9 mouse cellular contexts compared by ENCODE assay signal in genomic region chr3:127071471-127071870, GRCm38 (mm10).
DNase-seq lines count a peak whose midpoint lies in the region; ATAC-seq lines count a peak whose summit lies in the region.
"Had no signal": no experiment of that assay in that cellular context is flagged by ENCODE, and none has a peak within 500 bp of the region (broad histone marks: within the 10 kb centered on the region; RNA-seq: fewer than 3 reads in every experiment).

No protein-coding gene starts in this region.

- WGBS in lung, embryonic 16.5 days = 39% methylated on average over 1 of the region's 1 CpGs
- WGBS in intestine, embryonic 16.5 days = 70% methylated on average over 1 of the region's 1 CpGs
- 72% methylated on average over 1 of the region's 1 CpGs for WGBS in hindbrain, embryonic 13.5 days

- H3K4me2 ChIP-seq in lung, embryonic 16.5 days (ENCODE audit: low read depth, low read length) = no peak overlapping the region
- H3K4me2 ChIP-seq in intestine, embryonic 16.5 days (ENCODE audit: low read depth, low read length) = no peak overlapping the region
- no peak overlapping the region for H3K4me2 ChIP-seq in hindbrain, embryonic 13.5 days
- H3K4me2 ChIP-seq: liver, embryonic 13.5 days had no signal

- no peaks in the 10 kb centered on the region for H3K4me1 ChIP-seq in lung, embryonic 16.5 days (replicated peaks; ENCODE audit: control insufficient read depth, insufficient read depth, low read length)
- H3K4me1 ChIP-seq in intestine, embryonic 16.5 days (ENCODE audit: control insufficient read depth, insufficient read depth, low read length) = no peaks in the 10 kb centered on the region
- H3K4me1 ChIP-seq in hindbrain, embryonic 13.5 days (replicated peaks) = 0 out of 2 replicates have a peak, but pooled peaks cover 3% of the 10 kb centered on the region
- H3K4me1 ChIP-seq: liver, embryonic 13.5 days had no signal

- H3K36me3 ChIP-seq in lung, embryonic 16.5 days (ENCODE audit: control insufficient read depth, insufficient read depth, low read length) = no peaks in the 10 kb centered on the region
- no peaks in the 10 kb centered on the region for H3K36me3 ChIP-seq in intestine, embryonic 16.5 days (ENCODE audit: control insufficient read depth, insufficient read depth, low read length)
- H3K36me3 ChIP-seq in hindbrain, embryonic 13.5 days = no peaks in the 10 kb centered on the region
- H3K36me3 ChIP-seq: liver, embryonic 13.5 days had no signal

- no peak overlapping the region for H3K27ac ChIP-seq in lung, embryonic 16.5 days (ENCODE audit: low read length)
- no peak overlapping the region for H3K27ac ChIP-seq in intestine, embryonic 16.5 days (ENCODE audit: low read length)
- H3K27ac ChIP-seq in hindbrain, embryonic 13.5 days = no peak overlapping the region
- H3K27ac ChIP-seq: liver, embryonic 13.5 days had no signal

- H3K9me3 ChIP-seq in lung, embryonic 16.5 days (ENCODE audit: control insufficient read depth, low read length) = no peaks in the 10 kb centered on the region
- no peaks in the 10 kb centered on the region for H3K9me3 ChIP-seq in intestine, embryonic 16.5 days (ENCODE audit: control insufficient read depth, low read length)
- no peaks in the 10 kb centered on the region for H3K9me3 ChIP-seq in hindbrain, embryonic 13.5 days
- H3K9me3 ChIP-seq: liver, embryonic 13.5 days had no signal

- intact Hi-C loops in heart, postnatal 36 days (cut with DNase I) = no loop called here

- no peak overlapping the region for H3K4me3 ChIP-seq in lung, embryonic 16.5 days (ENCODE audit: low read length)
- no peak overlapping the region for H3K4me3 ChIP-seq in intestine, embryonic 16.5 days (ENCODE audit: low read length)
- no peak overlapping the region for H3K4me3 ChIP-seq in hindbrain, embryonic 13.5 days
- H3K4me3 ChIP-seq: liver, embryonic 13.5 days had no signal

- no peaks in the 10 kb centered on the region for H3K27me3 ChIP-seq in lung, embryonic 16.5 days (ENCODE audit: control insufficient read depth, insufficient read depth, low read depth, low read length)
- no peaks in the 10 kb centered on the region for H3K27me3 ChIP-seq in intestine, embryonic 16.5 days (replicated peaks; ENCODE audit: control insufficient read depth, insufficient read depth, low read length)
- H3K27me3 ChIP-seq in hindbrain, embryonic 13.5 days = no peaks in the 10 kb centered on the region
- H3K27me3 ChIP-seq: liver, embryonic 13.5 days had no signal

- peak; percentile 51; the same call in 1 of the 2 replicates for ATAC-seq in lung, embryonic 16.5 days (ENCODE audit: low read depth)
- no peak for ATAC-seq in intestine, embryonic 16.5 days
- ATAC-seq in hindbrain, embryonic 13.5 days (ENCODE audit: low FRiP score) = no peak

- no peak overlapping the region for H3K9ac ChIP-seq in lung, embryonic 16.5 days (ENCODE audit: low read length)
- no peak overlapping the region for H3K9ac ChIP-seq in intestine, embryonic 16.5 days (ENCODE audit: low read depth, low read length)
- H3K9ac ChIP-seq in hindbrain, embryonic 13.5 days = no peak overlapping the region
- H3K9ac ChIP-seq: liver, embryonic 13.5 days had no signal

- no peak for DNase-seq in lung, postnatal 4 days
- DNase-seq in cerebellum, adult 9-11 months = peak; percentile 71
- peak; percentile 23 to 26 for DNase-seq in heart, postnatal 36 days
- peak; percentile 74 for DNase-seq in right cerebral cortex, postnatal 25 days
- DNase-seq in ovary, postnatal 14 days (ENCODE audit: low spot score) = no peak
- DNase-seq: liver, embryonic 13.5 days had no signal

Comparison
In these comparisons a context has a peak if more than half of its experiments do, and no peak if none do; other contexts are left out.
1. DNase-seq: peak in cerebellum, adult 9-11 months (single experiment), heart, postnatal 36 days (2 of 2) and right cerebral cortex, postnatal 25 days (single experiment); none in lung, postnatal 4 days (0 of 2) and ovary, postnatal 14 days (single experiment).